Mouse (Mus musculus) CH12F3 (cell line): ENCODE measurements around the gene Ndufaf8.

ENCODE experiments used
- in situ Hi-C: fragments of 300-500 bp; cut with MboI; formaldehyde crosslinking; loops from 2 replicates; pipeline ENCODE4 v1.14.3; 2020; ENCODE audit warnings: low sequenced_read_pairs

Gene Ndufaf8

GRCm38 (mm10) chr11:120085891-120086627 is 12.7 kb upstream of the Ndufaf8 start:
- in situ Hi-C loops = no loop called here

GRCm38 (mm10) chr11:120086702-120087152 is 12.0 kb upstream of the Ndufaf8 start, which contains the start of gene Cep131:
Gene Cep131, minus strand, starts transcription at chr11:120086827.
- in situ Hi-C loops = no loop called here

GRCm38 (mm10) chr11:120090661-120091060 is 8.1 kb upstream of the Ndufaf8 start:
- in situ Hi-C loops = no loop called here

GRCm38 (mm10) chr11:120092817-120093591 is 5.7 kb upstream of the Ndufaf8 start:
- in situ Hi-C loops = no loop called here

- in situ Hi-C loops = no loop called here
Measured at GRCm38 (mm10) chr11:120101036-120101435, 2.3 kb downstream of the Ndufaf8 start.

GRCm38 (mm10) chr11:120103431-120103997 is 4.8 kb downstream of the Ndufaf8 start:
- in situ Hi-C loops = no loop called here

GRCm38 (mm10) chr11:120107026-120107425 is 8.3 kb downstream of the Ndufaf8 start:
- in situ Hi-C loops = no loop called here

- in situ Hi-C loops = no loop called here
Measured at GRCm38 (mm10) chr11:120107796-120108195, 9.1 kb downstream of the Ndufaf8 start.

GRCm38 (mm10) chr11:120109558-120110210 is 11.0 kb downstream of the Ndufaf8 start:
- in situ Hi-C loops = no loop called here

- in situ Hi-C loops = no loop called here
Measured at GRCm38 (mm10) chr11:120110554-120110953, 11.8 kb downstream of the Ndufaf8 start.

- in situ Hi-C loops = no loop called here
Measured at GRCm38 (mm10) chr11:120111033-120111432, 12.3 kb downstream of the Ndufaf8 start.

- in situ Hi-C loops = no loop called here
Measured at GRCm38 (mm10) chr11:120112136-120112535, 13.4 kb downstream of the Ndufaf8 start.

GRCm38 (mm10) chr11:120114488-120115215 is 15.9 kb downstream of the Ndufaf8 start:
- in situ Hi-C loops = no loop called here

- in situ Hi-C loops = no loop called here
Measured at GRCm38 (mm10) chr11:120117626-120118025, 18.9 kb downstream of the Ndufaf8 start.

GRCm38 (mm10) chr11:120119108-120119507 is 20.4 kb downstream of the Ndufaf8 start:
- in situ Hi-C loops = no loop called here

GRCm38 (mm10) chr11:120119936-120120541 is 21.3 kb downstream of the Ndufaf8 start:
- in situ Hi-C loops = no loop called here

GRCm38 (mm10) chr11:120120642-120121420 is 22.1 kb downstream of the Ndufaf8 start:
- in situ Hi-C loops = no loop called here

- in situ Hi-C loops = no loop called here
Measured at GRCm38 (mm10) chr11:120122126-120122525, 23.4 kb downstream of the Ndufaf8 start.

- in situ Hi-C loops = no loop called here
Measured at GRCm38 (mm10) chr11:120126845-120127244, 28.1 kb downstream of the Ndufaf8 start.
